Mouse (Mus musculus) testis, adult 2 months (tissue): ENCODE results near the gene Rplp0. TPM values are rescaled to one million over a fixed set of nuclear protein-coding genes. Genes with fewer than 3 reads are reported as not detected.

Experiments
- H3K27ac ChIP-seq: fragments of 200-500 bp; 2 replicates; pipeline ENCODE4 v1.5.1; 2012; ENCODE audit warnings: low read depth, low read length; ENCODE audit not compliant: control insufficient read depth, insufficient read depth
- H3K27me3 ChIP-seq: fragments of 200-500 bp; 2 replicates; pipeline ENCODE4 v1.6.1; 2012; ENCODE audit warnings: mild to moderate bottlenecking, low read length, moderate library complexity; ENCODE audit not compliant: control insufficient read depth, insufficient read depth
- H3K36me3 ChIP-seq: fragments of 200-500 bp; 2 replicates; pipeline ENCODE4 v1.6.1; 2012; ENCODE audit warnings: mild to moderate bottlenecking, low read length; ENCODE audit not compliant: control insufficient read depth, insufficient read depth
- H3K4me1 ChIP-seq: fragments of 200-500 bp; 2 replicates; pipeline ENCODE4 v1.6.1; 2012; ENCODE audit warnings: low read length; ENCODE audit not compliant: control insufficient read depth, insufficient read depth
- H3K4me3 ChIP-seq: fragments of 200-500 bp; 2 replicates; pipeline ENCODE4 v1.5.1; 2012; ENCODE audit warnings: low read depth, mild to moderate bottlenecking, low read length, moderate library complexity, mixed read lengths; ENCODE audit not compliant: control insufficient read depth
- CTCF ChIP-seq: fragments of 200-500 bp; IDR thresholded peaks from 2 replicates; pipeline ENCODE4 v1.5.1; 2012; ENCODE audit warnings: low read depth, mild to moderate bottlenecking, inconsistent platforms, low read length, moderate library complexity; ENCODE audit not compliant: control insufficient read depth, insufficient read depth, insufficient replicate concordance
- POLR2A ChIP-seq: fragments of 200-500 bp; IDR thresholded peaks from 2 replicates; pipeline ENCODE4 v1.6.1; 2012; ENCODE audit warnings: low read depth, mild to moderate bottlenecking, inconsistent platforms, low read length, moderate library complexity; ENCODE audit not compliant: control insufficient read depth
- polyA plus RNA-seq: library from polyadenylated mRNA; depleted of rRNA; stranded (reverse); fragments of >200 nt; gene quantifications from 2 replicates; pipeline ENCODE4 v1.2.3, GENCODE M21; 2012

The Rplp0 gene
- polyA plus RNA-seq, 1 experiment: 1,500 TPM

DNA sequence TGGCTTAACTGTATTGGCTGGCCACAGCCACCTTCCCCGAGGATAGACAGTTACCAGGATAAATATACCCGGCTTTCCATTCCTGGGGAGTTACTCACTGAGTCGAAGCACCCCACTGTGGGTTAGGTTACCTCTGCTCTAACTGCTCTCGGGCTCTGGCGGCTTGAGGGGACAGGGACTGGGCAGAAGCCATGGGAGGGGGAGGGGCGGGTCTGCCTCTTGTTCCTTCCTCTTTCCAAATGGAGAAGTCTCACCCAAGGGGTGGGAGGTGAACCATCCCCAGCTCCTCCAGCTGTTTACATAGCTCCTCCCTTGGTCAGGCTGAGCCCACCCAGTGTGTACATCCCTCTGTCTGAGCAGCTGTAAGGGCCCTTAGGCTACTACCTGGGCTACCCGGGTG lies 23.6 kb upstream of the Rplp0 start:
- Histone ChIP-seq H3K4me1 (peaks cover 7% of the 10 kb centered on the region), H3K4me3 (no peak overlapping the region), H3K36me3 (no peaks in the 10 kb centered on the region), H3K27ac (no peak overlapping the region), H3K27me3 (no peaks in the 10 kb centered on the region)
- TF ChIP-seq POLR2A: no peak
- TF ChIP-seq CTCF: no peak

DNA sequence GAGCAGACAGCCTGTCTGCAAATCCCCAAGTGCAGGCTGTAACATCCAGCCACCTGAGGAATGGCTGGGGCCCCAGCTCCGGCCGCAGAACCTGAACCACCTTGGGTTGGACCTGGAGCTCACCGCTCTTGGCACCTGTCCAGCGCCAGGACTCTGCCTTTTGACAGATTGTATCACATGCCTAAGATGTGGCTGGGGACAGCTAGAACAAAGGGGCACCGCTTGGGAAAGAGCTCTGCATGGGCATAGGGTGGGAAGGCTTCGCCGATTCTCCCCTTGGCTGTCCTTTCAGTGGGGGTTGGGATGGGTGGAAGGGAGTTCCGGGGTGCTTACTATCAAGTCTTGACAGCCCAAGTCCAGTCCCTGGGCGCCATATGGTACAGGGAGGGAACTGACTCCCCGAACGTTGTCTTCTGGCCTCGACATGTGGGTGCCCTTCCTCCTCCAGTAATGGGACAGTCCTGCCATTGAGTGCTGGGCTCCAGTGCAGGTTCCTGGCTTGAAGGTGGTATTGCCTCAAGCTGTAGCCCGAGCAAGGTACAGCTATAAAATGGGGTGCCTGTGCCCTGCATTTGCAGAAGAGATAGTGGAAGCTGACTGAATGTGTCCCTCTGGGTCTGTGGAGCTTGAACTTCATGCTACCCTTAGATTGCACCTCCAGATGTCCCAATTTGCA lies 21.1 kb upstream of the Rplp0 start:
- no peak overlapping the region for H3K4me3 ChIP-seq
- no peaks in the 10 kb centered on the region for H3K27me3 ChIP-seq
- no peak for TF ChIP-seq CTCF
- TF ChIP-seq POLR2A: no peak
- H3K27ac ChIP-seq: no peak overlapping the region
- no peaks in the 10 kb centered on the region for H3K36me3 ChIP-seq
- H3K4me1 ChIP-seq: peaks cover 6% of the 10 kb centered on the region

DNA sequence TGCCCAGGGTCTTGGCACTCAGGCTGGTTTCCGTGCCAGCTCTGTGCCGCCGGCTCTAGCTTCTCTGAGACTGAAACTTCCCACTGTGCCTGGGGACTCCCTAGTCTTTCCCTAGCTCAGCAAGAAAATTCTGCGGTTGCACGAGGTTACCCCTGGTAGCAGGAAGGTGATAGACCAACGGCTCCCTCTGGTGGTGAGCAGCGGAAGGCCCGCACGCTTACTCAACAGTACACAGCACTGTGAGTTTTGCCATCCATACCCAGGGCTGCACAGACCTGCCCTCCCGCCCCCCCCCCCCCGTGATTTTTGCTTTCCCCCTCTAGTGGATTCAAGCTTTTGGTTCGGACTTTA lies 20.6 kb upstream of the Rplp0 start:
- no peaks in the 10 kb centered on the region for H3K27me3 ChIP-seq
- no peaks in the 10 kb centered on the region for H3K36me3 ChIP-seq
- TF ChIP-seq CTCF: peak; percentile 88; the same call in 1 of the 2 replicates
- TF ChIP-seq POLR2A: no peak
- H3K27ac ChIP-seq: no peak overlapping the region
- H3K4me1 ChIP-seq: peaks cover 6% of the 10 kb centered on the region
- no peak overlapping the region for H3K4me3 ChIP-seq

DNA sequence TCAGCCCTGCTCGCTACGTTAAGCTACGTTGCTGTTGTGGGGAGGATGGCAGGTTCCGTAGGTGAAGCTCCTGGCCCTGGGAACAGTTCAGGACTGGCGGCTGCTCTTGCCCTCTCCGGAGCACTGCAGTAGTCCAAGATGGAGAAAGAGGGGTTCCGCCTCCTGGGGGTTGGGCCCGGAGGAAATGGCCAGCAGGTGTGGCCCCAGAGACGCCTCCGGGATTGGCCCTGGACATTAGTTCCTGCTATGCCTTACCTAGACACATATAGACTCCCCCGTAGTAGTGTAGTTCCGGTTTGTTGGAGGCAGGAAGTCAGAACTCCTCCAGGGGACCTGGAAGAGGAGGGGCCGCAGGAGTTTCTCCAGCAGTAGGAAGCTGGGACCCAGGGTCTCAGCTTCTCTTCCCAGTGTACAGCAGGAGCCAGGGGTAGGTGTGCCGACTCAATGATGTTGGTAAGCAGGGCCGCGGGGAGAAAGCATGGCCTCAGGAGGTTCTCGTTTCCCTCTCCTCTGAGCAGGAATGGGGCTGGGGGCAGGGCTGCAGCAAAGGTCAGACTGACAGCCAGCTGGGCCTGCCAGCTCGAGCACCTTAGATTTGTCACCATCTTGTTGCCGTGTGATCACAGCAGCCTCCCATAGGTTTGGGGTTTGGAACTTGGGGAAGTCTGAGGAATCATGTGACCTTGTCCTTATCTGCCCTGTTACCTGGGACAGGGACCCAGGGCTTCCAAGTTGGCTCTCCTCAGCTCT lies 16.5 kb upstream of the Rplp0 start:
- no peaks in the 10 kb centered on the region for H3K27me3 ChIP-seq
- TF ChIP-seq CTCF: no peak
- no peak for TF ChIP-seq POLR2A
- H3K36me3 ChIP-seq: no peaks in the 10 kb centered on the region
- peaks cover 4% of the 10 kb centered on the region for H3K4me1 ChIP-seq
- peak overlapping the region; percentile 56; the same call in 1 of the 2 replicates for H3K27ac ChIP-seq
- H3K4me3 ChIP-seq: no peak overlapping the region

DNA sequence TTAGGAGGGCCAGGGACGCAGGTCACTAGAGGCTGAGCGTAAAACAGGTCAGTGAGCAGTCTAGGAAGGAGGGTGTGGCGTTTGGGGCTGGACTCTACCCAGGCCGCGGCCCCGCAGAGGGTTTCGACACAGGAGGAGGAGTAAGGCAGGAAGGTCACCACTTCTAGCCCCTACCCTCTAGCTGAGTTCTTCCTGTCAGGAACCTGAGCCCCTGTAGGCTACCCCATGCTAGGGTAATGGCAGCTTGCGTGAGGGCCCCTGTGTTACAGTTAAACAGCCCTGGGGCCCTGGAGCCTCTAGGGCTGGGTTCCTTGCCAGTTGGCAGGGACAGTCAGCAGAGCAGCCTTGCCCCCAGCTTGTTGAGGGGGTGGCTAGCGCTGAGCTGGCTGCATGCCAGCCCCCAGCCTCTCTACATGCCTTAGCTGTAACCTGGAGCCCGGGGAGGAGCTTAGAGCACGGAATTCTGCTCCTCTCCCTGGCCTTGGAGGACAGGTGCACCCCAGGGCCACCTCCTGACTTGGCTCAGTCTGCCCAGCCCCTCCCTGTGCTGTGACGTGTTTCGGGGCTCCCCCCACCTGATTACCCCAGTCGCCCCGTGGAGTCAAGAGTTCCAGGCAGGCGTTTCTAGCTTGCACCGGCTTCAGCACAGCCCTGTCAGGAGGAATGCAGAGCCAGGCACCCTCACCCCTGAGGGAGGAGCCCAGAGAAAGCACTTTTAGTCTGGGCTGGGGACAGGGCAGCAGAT lies 15.6 kb upstream of the Rplp0 start:
- Histone ChIP-seq H3K27me3 (no peaks in the 10 kb centered on the region), H3K36me3 (no peaks in the 10 kb centered on the region), H3K4me1 (peaks cover 2% of the 10 kb centered on the region), H3K27ac (peak overlapping the region; percentile 39), H3K4me3 (no peak overlapping the region)
- TF ChIP-seq CTCF (no peak), POLR2A (no peak)

DNA sequence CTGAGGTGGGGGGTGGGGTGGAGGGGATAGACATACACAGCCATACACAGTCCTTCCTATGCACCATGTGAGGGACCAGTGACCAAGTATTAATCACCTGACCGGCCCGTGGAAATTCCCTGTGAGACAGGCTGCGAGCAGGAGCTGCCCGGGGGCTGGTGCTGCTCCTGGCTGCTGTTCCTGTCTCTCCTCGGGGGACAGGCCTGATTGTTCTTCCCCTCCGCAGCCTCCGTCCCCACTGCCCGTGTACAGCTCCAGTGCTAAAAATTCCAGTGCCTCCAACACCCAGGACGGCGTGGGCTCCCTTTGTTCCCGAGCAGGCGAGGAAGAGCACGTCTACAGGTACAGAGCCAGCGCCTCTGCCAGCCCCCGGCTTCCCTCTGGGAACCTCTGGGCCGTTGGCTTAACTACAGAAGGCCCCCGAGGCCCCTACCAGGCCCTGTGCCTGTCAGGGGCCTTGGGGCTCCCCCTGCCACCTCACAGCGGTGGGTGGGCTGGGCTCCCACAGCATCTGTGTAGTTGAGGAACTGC lies 14.5 kb upstream of the Rplp0 start:
- Histone ChIP-seq H3K4me3 (no peak overlapping the region; the same call in 1 of the 2 replicates), H3K27me3 (no peaks in the 10 kb centered on the region), H3K4me1 (peaks cover 2% of the 10 kb centered on the region), H3K36me3 (no peaks in the 10 kb centered on the region), H3K27ac (peak overlapping the region; percentile 39)
- TF ChIP-seq POLR2A: no peak
- TF ChIP-seq CTCF: no peak

DNA sequence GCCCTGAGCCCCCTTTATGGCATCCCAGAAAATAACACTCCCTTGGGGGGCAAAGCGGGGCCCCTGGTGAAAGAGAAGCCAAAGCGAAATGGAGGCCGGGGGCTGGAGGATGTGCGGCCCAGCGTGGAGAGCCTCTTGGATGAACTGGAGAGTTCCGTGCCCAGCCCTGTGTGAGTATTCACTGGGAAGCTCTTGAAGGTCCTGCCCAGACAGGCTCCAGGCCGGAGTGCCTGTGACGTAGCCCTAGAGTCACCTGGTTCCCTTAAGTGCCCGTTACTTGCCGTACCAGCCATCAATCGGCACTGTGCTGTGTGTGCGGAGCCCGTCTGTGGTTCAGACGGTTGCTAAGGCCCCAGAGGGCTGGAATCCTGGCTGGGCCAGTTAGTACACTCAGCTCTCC lies 13.6 kb upstream of the Rplp0 start:
- Histone ChIP-seq H3K36me3 (no peaks in the 10 kb centered on the region), H3K27me3 (no peaks in the 10 kb centered on the region), H3K4me3 (no peak overlapping the region), H3K27ac (no peak overlapping the region; the same call in 1 of the 2 replicates), H3K4me1 (peaks cover 2% of the 10 kb centered on the region)
- TF ChIP-seq CTCF (no peak), POLR2A (no peak)
